Mouse (Mus musculus) spleen, embryonic (tissue): ENCODE measurements at regions not wholly inside any gene's neighbourhood (a gene's known extent, or its start where the extent isn't known, plus 50 kb on each side); places are given as distances from the start of the nearest gene placed in this dataset.

Source experiments
- CTCF ChIA-PET: fragments of 350-600 bp; sonication (Branson Sonifier 250); formaldehyde crosslinking; loops from one replicate; lab custom pipeline; 2022; lab: Charles Lee

DNA sequence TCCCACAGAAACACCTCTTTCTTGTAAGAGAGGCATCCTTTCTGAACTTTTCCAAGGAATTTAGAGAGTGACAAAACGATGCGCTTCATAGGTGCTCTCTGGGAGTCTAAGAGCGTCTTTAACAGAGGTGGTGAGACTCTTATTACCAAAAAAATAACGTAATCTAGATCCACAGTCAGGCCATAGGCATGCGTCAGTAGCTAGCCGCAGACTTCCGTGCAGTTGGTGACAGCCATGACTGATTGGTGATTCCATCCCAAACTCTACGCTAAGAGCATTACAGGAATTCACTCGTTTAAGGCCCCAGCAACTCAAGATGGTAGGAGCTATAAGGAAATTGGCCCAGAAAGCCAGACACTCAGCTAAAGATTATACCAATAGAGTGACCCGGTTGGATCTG, 197.4 kb downstream of the Sox9 start:
- CTCF ChIA-PET: no interaction called here

DNA sequence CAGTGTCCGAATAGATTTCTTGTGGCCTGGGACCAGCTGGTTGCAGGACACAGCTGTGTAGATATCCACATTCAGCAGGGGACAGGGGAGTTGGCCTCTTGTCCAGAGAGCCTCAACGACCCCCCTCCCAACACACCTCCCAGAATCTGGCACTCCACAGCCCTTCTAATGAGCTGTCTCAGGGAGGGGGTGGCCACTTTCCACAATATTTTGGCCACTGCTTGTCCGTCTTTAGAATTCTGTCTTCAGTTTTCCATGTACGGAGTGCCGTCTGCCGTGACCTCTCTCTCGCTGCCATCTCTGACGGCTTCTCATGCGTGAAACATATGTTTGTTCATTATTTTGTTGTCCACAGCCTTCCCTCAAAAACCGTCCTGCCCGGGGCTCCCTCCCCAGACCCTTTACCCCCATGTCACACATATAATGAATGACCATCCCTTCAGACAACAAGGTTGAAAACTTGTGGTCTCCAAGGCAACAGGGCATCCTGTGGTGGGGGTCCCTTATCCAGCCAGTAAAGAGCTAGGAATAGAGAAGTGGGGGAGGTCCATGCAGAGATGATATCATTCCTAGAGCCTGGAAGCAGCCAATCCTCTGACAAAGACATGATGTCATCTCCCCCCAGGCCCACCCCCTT, 200.3 kb downstream of the Sox9 start:
- CTCF ChIA-PET: no interaction called here

DNA sequence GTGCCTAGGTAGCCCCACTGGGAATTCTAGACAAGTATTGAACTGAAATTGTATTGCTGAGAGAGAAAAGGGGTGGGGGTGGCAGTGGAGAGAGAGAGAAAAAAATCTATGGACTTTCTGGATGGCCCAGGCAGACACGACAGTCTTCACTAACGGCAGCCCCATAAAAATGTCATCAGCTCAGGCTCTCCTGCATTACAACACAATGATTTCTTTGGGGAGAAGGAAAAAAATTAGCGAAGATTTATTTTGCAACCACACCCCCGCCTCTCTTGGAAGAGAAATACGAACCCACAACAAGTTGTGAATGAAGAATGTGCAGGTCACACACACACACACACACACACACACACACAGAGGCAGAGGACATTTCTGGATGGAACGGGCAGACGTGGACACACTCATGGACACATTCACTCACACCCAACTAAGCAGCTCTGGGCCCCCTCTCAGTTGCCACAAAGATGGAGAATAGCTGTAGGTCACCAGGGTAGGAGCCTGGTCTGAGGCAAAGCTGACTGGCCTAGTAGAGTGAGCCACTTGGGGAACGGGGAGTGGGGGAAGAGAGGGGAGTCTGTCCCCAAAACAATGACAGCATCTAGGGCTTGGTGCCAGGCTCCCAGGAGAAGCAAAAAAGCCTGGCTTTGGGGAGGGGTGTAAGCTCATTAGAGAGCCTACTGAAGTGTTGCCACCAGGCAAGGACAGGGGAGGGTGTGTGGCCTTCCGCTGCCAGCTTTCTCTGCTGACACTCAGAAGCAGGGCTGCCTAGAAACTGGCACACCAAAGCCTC, 201.0 kb downstream of the Sox9 start:
- CTCF ChIA-PET: no interaction called here

DNA sequence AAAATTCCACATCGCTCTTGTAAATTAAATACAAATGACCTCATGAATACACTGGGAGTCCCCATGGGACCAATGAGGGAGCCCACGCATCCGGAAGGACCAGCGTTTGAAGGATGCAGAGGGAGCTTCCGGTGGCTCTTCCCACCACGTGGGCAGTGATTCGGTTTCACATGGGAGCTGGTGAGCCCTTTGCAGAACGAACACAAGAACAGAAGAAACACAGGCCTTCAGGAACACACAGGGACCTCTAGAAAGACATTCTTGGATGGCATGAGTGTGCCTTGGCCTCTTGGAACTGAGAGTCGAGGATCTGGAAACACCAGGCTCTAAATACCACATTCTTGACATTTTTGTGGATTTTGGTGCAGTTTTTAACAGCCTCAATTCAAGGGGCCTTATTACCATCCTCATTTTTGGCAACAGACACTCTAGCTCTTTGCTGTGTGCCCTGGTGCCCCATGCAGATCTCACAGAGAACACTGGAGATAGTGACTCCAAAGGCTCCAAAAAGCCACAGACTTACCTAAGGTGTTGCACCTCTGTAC, 204.1 kb downstream of the Sox9 start:
- CTCF ChIA-PET: no interaction called here

DNA sequence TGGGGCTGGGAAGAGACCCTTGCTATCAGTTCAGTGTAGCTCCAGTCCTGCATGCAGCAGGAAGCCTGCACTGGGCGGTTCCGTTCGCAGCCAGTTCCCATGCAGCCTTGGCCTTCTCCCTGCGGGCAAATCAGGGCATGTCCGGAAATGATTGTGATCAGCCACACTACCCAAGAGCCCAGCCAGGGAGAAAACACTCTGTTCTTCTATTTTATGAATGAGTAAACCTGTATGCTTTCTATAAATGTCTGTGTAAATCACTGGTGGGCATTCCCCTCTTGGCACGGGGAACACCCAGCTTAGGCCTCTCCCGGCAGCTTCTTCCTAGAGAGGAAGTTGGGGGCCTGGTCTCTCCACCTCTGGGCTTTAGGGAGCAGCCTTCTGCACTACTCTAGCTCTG, 205.8 kb downstream of the Sox9 start:
- CTCF ChIA-PET: no interaction called here

DNA sequence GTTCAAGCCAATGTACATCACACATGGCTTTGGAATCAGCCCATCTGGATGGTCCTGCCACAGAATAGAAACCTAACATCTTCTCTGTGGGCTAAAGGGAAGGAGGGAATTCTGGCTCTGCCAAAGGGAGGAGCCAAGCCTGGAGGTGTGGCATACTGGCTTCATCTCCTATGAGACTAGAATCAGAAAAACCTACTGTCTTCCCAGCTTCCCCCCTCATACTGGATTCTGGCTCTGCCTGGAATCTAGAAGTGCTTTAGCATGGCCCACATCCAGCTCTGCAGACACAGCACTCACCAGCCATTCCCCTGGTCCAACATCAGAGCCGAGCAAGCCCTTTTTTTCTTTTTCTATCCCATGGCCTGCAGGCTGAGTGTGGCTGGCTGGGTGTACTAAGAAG, 206.9 kb downstream of the Sox9 start:
- CTCF ChIA-PET: no interaction called here

DNA sequence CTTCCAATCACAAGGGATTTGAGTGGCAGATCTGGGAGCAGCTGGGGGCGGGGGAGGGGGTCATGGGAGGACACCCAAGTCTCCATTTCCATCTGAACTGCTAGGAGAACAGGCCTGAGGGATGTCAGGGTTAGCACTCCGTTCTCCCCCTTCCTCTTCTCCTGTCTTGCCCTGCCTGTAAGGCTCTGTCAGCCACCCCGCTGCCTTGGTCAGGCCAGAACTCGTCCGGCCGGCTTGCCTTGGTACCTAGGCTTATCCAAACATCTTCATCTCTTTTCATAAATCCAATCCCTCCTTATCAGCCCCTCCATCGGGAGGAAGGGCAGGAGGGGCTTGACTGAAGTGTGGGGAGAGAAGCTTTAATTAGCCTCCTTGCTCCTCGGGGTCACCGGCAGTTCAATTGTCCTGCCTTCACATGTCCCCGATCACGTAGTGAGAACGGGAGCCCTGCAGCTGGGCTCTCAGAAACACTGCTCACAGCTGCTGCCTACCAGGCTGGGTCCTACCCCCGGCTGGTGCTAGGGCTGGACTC, 208.0 kb downstream of the Sox9 start:
- CTCF ChIA-PET: no interaction called here

DNA sequence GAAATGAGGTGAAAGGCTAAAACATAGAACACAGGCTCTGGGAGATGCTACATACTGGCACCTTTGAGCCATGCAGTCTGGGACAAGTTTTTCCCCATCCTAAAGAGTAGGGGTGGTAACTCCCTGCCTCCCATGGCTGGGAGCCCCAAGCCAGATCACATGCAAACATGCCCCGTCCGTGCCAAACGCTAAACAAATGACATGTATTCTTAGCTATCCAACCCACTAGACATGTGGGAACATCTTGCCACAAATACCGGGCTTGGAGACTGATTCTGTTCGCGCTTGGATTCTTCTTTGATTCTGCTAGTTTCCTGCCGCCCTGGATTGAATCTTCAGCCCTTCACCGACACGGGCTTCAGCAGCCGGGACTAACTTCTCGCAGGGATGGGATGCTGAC, 208.7 kb downstream of the Sox9 start:
- CTCF ChIA-PET: no interaction called here

DNA sequence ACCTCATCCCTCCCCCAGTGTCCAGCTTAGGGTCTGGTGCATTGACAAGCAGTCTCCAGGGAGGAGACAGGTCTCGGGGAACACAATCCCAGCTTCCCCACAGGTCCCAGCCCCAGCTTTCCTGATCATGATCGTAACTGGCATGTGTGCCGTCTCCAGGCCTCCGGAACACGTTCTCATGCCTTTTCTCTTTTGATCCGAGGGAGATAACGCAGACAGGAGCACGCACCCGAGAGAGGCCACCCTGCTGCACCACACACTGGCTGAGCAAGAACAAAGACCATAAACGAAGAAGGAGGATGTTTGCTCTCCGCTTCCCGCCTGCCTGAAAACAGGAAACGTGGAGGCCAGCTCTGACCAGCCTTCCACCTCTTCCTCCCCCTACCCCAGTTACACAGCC, 209.8 kb downstream of the Sox9 start:
- CTCF ChIA-PET: interaction anchor here (0.6 kb wide), 1 partner anchor 116 kb away, joined by 4 read pairs; no protein-coding TSS in a partner anchor

DNA sequence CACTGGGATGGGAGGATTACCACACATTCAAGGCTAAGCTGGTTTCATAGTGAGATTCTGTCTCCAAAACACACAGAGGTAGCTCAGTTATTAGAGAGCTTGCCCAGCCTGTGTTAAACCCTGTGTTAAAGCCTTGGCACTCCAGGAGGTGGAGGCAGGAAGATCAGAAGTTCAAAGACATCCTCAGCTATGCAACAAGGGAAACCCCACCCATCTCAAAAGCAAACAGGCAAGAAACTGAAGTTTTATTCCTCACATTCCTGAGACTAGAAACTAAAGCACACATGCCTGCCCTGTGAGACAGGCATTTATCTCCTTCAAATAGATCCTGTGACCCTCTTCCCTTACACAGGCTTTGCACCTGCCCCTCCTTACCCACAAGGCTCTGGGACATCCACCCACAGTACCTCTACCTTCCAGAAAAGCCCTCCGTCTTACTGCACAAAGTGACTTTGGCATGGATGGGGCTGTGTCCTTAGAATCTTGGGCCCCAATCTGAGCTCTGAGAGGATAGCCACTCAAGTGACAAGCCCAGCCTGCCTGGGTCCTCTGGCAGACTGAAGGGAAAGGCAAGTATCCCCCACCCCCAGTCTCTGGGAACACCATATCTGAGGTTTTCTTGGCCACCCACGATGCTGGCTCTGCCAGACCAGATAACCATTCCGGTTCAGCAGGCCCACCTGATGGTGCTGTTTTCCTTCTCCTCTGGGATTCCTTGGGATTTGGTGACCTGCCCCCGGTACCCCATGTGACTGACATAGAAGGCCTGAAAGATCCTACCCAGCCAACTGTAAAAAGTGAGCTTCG, 217.0 kb downstream of the Sox9 start:
- CTCF ChIA-PET: no interaction called here

DNA sequence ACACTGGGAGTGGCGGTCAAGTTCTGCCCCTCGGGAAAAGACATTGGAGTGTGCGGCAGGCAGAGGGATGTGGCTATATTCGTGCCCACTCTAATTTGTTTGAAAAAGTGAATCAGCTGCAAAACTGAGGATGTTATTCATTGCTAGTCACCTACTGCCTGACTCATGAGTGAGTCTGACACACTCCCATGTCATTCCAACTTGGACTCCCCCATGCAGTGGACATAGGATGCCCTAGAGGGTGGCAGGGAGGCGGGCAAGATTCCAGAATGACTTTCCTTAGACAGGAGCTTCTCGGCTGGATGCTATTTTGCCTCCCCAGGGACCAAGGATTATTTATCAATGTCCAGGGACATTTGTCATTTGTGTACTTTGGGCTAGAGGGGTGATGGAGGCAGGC, 219.0 kb downstream of the Sox9 start:
- CTCF ChIA-PET: interaction anchor here (0.6 kb wide), 1 partner anchor 30 kb away, joined by 6 read pairs; no protein-coding TSS in a partner anchor

DNA sequence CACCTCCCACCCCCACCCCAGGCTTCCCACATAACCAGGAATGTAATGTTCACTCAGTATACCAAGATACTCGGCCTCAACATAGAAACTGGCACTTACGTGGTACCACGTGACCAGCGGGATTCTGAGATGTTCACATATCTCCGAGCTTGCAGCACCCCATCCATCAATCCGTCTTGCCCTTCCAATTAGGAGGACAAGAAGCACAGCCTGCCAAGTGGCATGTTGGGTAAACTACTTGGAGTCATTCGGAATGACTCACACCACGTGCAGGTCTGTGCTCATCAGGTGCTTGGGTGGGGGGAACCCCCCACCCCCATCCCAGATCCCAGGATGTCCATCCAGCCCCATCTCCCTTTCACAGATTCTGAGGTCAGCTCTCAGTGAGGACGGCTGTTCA, 223.9 kb downstream of the Sox9 start:
- CTCF ChIA-PET: no interaction called here

DNA sequence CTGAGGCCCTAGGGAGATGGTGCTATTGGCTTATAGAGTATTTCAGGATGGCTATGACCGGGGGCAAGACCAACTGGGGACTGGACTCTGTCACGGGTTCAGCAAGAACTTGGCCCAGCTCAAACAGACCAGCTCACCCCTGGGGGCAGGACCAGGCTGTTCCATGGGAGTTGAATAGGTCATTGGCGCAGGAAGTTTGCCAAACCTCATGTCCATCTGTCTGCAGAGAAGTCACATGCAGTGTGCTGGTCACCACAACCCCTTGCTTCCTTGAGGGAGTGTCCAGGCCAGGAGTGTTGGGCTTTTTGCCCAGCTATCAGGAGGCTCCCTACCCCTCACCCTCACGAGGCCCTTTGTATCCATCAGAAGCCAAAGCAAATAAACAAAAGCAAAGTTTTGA, 226.5 kb downstream of the Sox9 start:
- CTCF ChIA-PET: no interaction called here

DNA sequence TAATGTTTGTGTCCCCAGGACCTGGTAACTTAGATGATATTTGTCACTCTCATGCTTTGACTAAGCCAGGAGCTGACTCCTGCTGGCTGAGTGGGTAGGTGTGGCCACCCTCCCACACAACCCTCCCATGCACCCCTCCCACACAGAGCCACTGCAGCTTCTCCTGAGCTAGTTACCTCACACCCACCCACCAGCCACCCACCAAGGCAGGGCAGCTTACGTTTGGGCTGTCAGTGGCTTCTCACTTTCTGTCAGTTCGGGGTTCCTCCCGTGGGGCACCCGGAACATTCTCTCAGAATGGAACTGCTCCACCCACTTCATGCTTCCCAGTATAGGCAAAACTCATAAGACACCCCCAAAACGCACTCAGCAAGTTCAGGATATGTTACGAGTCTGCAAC, 227.4 kb downstream of the Sox9 start:
- CTCF ChIA-PET: no interaction called here

DNA sequence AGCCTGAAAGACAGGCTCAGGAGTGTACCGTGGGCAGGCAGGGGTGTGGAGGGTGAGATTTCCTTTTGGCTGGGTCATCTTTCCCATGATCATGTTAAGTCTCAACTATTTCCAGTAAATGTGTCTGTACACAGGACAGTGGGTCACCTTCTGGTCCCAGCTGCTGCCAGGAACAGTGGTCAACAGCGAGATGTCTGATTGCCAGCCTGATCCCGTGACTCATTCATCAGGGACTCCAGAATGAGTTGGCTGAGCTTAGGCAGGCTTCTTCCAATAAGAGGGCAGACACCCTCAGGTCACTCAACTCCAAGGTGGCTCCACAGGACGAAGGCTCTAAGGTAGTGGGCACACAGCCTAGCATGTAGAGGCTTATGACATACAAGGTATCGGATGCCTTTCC, 228.9 kb downstream of the Sox9 start:
- CTCF ChIA-PET: no interaction called here

DNA sequence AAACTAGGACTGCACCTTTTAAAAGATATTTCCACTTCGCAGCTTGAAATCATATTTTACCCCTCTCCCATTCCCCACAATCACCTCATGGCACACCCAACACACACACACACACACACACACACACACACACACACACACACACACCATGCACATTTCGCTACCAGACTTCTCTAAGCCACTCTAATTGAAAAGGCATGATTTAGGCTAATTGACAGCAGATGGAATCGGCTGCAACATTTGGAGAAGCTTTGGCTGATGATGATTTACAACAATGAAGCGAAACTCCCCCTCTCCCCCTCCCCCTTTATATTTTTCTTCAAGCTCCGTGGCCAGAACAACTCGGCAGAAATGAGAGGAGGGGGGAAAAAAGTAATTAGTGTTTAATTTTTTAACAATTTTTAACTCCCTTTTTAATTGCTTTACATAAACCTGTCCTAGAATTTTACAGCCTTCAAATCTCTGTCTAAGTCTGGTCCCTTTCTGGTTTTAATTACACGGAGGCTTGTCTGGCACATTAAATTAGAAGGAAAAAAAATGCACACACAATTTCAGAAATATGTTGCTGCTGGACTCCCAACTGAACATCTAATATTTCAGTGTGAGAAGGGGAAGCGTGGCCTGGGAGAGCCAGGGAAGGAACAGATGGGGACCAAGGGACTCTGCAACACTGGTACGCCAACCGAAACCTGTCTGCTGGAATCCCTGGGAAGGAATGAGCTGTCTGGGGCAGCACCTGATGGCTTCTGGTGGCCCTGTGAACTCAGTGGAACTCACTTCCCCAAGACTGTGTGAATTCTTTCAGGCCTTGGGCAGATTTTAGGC, 232.4 kb downstream of the Sox9 start:
- CTCF ChIA-PET: no interaction called here

DNA sequence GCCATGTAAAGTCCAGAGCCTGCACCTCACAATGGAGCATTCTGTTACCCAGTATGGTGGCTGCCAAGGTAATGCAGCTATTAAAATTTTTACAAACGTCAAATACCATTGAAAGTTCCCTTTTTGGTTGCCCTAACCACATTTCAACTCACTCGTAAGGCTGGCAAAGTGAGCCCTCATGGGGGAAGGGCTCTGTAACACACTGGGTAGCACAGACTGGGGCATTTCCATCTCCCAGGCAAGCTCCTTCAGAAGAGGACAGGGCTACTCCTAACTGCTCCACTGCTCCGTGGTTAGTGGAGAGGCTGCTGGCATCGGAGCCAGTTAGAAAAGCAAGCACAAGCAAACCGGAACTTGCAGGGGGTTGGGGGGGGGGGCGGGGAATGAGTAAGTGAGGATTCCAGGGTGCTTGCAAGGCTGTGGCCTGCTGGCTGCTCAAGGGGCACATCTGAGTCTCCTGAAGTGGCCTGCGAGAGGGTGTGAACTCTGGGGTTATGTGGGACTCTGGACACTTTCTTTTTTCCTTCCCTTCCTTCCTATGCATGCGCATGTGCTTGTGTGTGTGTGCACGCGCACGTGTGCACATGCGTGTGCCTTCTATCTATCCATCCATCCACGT, 233.8 kb downstream of the Sox9 start:
- CTCF ChIA-PET: no interaction called here

DNA sequence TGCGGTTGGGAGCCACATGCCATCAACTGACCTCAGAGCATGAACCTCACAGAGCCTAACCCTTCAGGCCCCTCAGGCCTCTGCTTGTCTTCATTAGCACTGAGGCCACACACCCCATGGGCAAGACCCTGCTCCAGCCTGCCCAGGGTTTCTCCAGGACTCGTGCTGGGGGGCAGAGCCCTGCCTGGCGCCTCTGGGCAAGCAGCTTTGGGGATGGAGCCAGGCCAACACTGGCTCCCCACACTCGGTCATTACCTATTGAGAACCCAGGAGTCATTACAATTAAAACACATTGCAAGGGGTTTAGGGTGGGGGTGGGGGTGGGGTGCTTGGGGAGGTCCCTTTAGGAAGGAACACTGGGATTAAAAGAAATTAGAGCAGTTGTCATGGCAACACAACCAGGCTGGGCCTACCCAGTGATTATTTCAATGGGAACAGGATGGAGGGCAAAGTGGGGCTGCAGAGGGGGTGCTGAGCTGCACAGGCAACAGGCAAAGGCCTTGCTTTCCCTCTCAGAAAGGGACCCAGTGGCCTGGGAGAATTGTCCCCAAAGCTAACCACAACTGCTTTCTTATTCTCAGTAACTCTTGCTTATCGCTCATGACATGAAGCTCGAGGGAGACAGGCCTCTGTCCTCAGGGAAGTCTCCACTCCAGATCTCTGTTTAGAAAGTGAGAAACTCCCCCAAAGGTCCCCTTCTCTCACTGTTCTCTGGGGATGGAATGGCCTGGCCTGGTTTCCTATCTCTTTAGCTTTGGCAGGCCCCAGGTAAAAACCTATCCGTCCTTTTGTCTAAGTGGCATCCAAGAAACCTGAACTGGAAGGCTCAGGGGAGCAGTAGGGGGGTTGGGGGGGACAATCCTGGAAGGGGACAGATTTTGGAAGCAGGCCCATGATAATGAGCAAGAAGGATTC, 235.0 kb downstream of the Sox9 start:
- CTCF ChIA-PET: no interaction called here

DNA sequence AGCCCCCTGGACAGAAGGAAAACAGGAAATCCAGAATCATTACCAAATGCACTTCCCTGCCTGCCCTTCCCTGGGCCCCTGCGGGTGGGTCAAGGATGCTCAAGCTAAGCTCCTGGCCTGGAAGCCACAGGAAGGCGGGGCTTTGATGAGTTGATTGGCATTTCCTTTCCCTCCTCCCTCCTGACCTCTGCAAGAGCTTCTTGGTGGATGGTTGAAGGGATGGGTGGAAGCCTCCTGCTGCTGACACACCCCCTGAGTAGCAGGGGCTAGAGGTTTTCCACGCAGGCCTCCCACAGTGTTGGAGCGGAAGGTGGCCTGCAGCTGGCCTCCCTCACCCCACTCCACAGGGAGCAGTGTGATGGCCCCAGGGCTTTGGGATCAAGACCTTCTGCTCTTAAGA, 239.5 kb downstream of the Sox9 start:
- CTCF ChIA-PET: no interaction called here

DNA sequence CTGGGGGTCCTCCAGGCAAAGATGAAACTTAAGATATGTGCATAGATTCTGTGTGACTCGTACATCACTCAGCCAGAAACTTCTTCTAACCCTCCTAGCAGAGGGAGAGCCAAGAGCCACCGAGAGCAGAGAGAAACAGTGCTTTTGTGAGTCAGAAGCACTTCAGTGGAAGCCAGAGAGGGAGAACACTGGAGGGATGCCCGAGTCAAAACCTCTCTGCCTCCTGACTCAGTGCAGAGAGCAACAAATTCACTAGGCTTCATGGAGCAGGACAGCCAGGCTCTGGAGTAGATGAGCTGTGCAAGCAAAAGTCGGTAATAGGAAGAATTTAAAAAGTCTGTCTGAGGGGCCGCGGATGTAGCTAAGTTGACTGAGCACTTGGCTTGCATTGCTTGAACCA, 245.0 kb downstream of the Sox9 start:
- CTCF ChIA-PET: no interaction called here
